Mouse (Mus musculus): ENCODE measurements at regions not wholly inside any gene's neighbourhood (a gene's known extent, or its start where the extent isn't known, plus 50 kb on each side); places are given as distances from the start of the nearest gene placed in this dataset.

GRCm38 (mm10) chr7:73262526-73262925, 112.8 kb upstream of the Rgma start:
- no peak overlapping the region for H3K9ac ChIP-seq (ENCODE audit: low read length)
- no peaks in the 10 kb centered on the region for H3K4me1 ChIP-seq (ENCODE audit: control insufficient read depth in 2 of 2, insufficient read depth in 2 of 2, low read length in 2 of 2)
- no peaks in the 10 kb centered on the region for H3K36me3 ChIP-seq (ENCODE audit: control insufficient read depth, insufficient read depth, low read length)
- no peak for ATAC-seq (ENCODE audit: insufficient number of reproducible peaks, insufficient read depth, low FRiP score, low read depth)
- no peak overlapping the region for H3K27ac ChIP-seq (replicated peaks in 1 of 2; ENCODE audit: control insufficient read depth in 1 of 2, insufficient read depth in 1 of 2, low read depth in 2 of 2, low read length in 2 of 2)
- 51% methylated on average over 3 of the region's 3 CpGs for WGBS
- no peaks in the 10 kb centered on the region for H3K27me3 ChIP-seq (ENCODE audit: control insufficient read depth, insufficient read depth, low read length)
- no peak overlapping the region for H3K4me3 ChIP-seq (ENCODE audit: control insufficient read depth in 1 of 2, insufficient read depth in 1 of 2, low read depth in 1 of 2, low read length in 2 of 2)
- H3K9me3 ChIP-seq (ENCODE audit: control insufficient read depth, low read length) = no peaks in the 10 kb centered on the region
- no peak overlapping the region for H3K4me2 ChIP-seq (ENCODE audit: low read length)

GRCm38 (mm10) chr7:73269626-73270025, 105.7 kb upstream of the Rgma start:
- no peaks in the 10 kb centered on the region for H3K9me3 ChIP-seq (ENCODE audit: control insufficient read depth, low read length)
- no peak overlapping the region for H3K4me2 ChIP-seq (ENCODE audit: low read length)
- H3K36me3 ChIP-seq (ENCODE audit: control insufficient read depth, insufficient read depth, low read length) = no peaks in the 10 kb centered on the region
- WGBS = 89% methylated on average over 3 of the region's 3 CpGs
- ATAC-seq (ENCODE audit: insufficient number of reproducible peaks, insufficient read depth, low FRiP score, low read depth) = no peak
- no peak overlapping the region for H3K9ac ChIP-seq (ENCODE audit: low read length)
- no peaks in the 10 kb centered on the region for H3K27me3 ChIP-seq (ENCODE audit: control insufficient read depth, insufficient read depth, low read length)
- H3K4me1 ChIP-seq (ENCODE audit: control insufficient read depth in 2 of 2, insufficient read depth in 2 of 2, low read length in 2 of 2) = no peaks in the 10 kb centered on the region
- H3K27ac ChIP-seq (replicated peaks in 1 of 2; ENCODE audit: control insufficient read depth in 1 of 2, insufficient read depth in 1 of 2, low read depth in 2 of 2, low read length in 2 of 2) = no peak overlapping the region
- H3K4me3 ChIP-seq (ENCODE audit: control insufficient read depth in 1 of 2, insufficient read depth in 1 of 2, low read depth in 1 of 2, low read length in 2 of 2) = no peak overlapping the region

- peaks cover 0 to 2% of the 10 kb centered on the region in 2 experiments; a peak in 1 of 4 replicates for H3K4me1 ChIP-seq (ENCODE audit: control insufficient read depth in 2 of 2, insufficient read depth in 2 of 2, low read length in 2 of 2)
- no peak overlapping the region for H3K4me2 ChIP-seq (ENCODE audit: low read length)
- no peak overlapping the region for H3K27ac ChIP-seq (replicated peaks in 1 of 2; ENCODE audit: control insufficient read depth in 1 of 2, insufficient read depth in 1 of 2, low read depth in 2 of 2, low read length in 2 of 2)
- WGBS = 82% methylated on average over 1 of the region's 1 CpGs
- H3K4me3 ChIP-seq (ENCODE audit: control insufficient read depth in 1 of 2, insufficient read depth in 1 of 2, low read depth in 1 of 2, low read length in 2 of 2) = no peak overlapping the region
- H3K36me3 ChIP-seq (ENCODE audit: control insufficient read depth, insufficient read depth, low read length) = no peaks in the 10 kb centered on the region
- no peak for ATAC-seq (ENCODE audit: insufficient number of reproducible peaks, insufficient read depth, low FRiP score, low read depth)
- no peak overlapping the region for H3K9ac ChIP-seq (ENCODE audit: low read length)
- no peaks in the 10 kb centered on the region for H3K27me3 ChIP-seq (ENCODE audit: control insufficient read depth, insufficient read depth, low read length)
- H3K9me3 ChIP-seq (ENCODE audit: control insufficient read depth, low read length) = no peaks in the 10 kb centered on the region
These were observed 102.5 kb upstream of the Rgma start for GRCm38 (mm10) chr7:73272787-73273186.

- no peak overlapping the region for H3K4me3 ChIP-seq (ENCODE audit: control insufficient read depth in 1 of 2, insufficient read depth in 1 of 2, low read depth in 1 of 2, low read length in 2 of 2)
- H3K4me1 ChIP-seq (ENCODE audit: control insufficient read depth in 2 of 2, insufficient read depth in 2 of 2, low read length in 2 of 2) = peaks cover 0 to 2% of the 10 kb centered on the region in 2 experiments; a peak in 1 of 4 replicates
- no peaks in the 10 kb centered on the region for H3K36me3 ChIP-seq (ENCODE audit: control insufficient read depth, insufficient read depth, low read length)
- H3K27ac ChIP-seq (replicated peaks in 1 of 2; ENCODE audit: control insufficient read depth in 1 of 2, insufficient read depth in 1 of 2, low read depth in 2 of 2, low read length in 2 of 2) = no peak overlapping the region
- 39% methylated on average over 9 of the region's 9 CpGs for WGBS
- H3K9me3 ChIP-seq (ENCODE audit: control insufficient read depth, low read length) = no peaks in the 10 kb centered on the region
- H3K27me3 ChIP-seq (ENCODE audit: control insufficient read depth, insufficient read depth, low read length) = no peaks in the 10 kb centered on the region
- H3K4me2 ChIP-seq (ENCODE audit: low read length) = no peak overlapping the region
- no peak for ATAC-seq (ENCODE audit: insufficient number of reproducible peaks, insufficient read depth, low FRiP score, low read depth)
- no peak overlapping the region for H3K9ac ChIP-seq (ENCODE audit: low read length)
These were observed 99.5 kb upstream of the Rgma start for GRCm38 (mm10) chr7:73275814-73276271.

GRCm38 (mm10) chr7:73278616-73279015, 96.7 kb upstream of the Rgma start:
- no peaks in the 10 kb centered on the region for H3K27me3 ChIP-seq (ENCODE audit: control insufficient read depth, insufficient read depth, low read length)
- H3K9me3 ChIP-seq (ENCODE audit: control insufficient read depth, low read length) = peaks cover 4% of the 10 kb centered on the region; the same call in 1 of the 2 replicates
- H3K4me2 ChIP-seq (ENCODE audit: low read length) = no peak overlapping the region
- no peak overlapping the region for H3K9ac ChIP-seq (ENCODE audit: low read length)
- H3K4me3 ChIP-seq (ENCODE audit: control insufficient read depth in 1 of 2, insufficient read depth in 1 of 2, low read depth in 1 of 2, low read length in 2 of 2) = no peak overlapping the region
- no peaks in the 10 kb centered on the region for H3K36me3 ChIP-seq (ENCODE audit: control insufficient read depth, insufficient read depth, low read length)
- WGBS = 59% methylated on average over 6 of the region's 6 CpGs
- peaks cover 0 to 2% of the 10 kb centered on the region in 2 experiments; a peak in 1 of 4 replicates for H3K4me1 ChIP-seq (ENCODE audit: control insufficient read depth in 2 of 2, insufficient read depth in 2 of 2, low read length in 2 of 2)
- no peak for ATAC-seq (ENCODE audit: insufficient number of reproducible peaks, insufficient read depth, low FRiP score, low read depth)
- no peak overlapping the region for H3K27ac ChIP-seq (replicated peaks in 1 of 2; ENCODE audit: control insufficient read depth in 1 of 2, insufficient read depth in 1 of 2, low read depth in 2 of 2, low read length in 2 of 2)

GRCm38 (mm10) chr7:73279936-73280445, 95.3 kb upstream of the Rgma start:
- peaks cover 0 to 2% of the 10 kb centered on the region in 2 experiments; a peak in 1 of 4 replicates for H3K4me1 ChIP-seq (ENCODE audit: control insufficient read depth in 2 of 2, insufficient read depth in 2 of 2, low read length in 2 of 2)
- H3K27me3 ChIP-seq (ENCODE audit: control insufficient read depth, insufficient read depth, low read length) = no peaks in the 10 kb centered on the region
- no peak overlapping the region for H3K9ac ChIP-seq (ENCODE audit: low read length)
- no peak overlapping the region for H3K27ac ChIP-seq (replicated peaks in 1 of 2; ENCODE audit: control insufficient read depth in 1 of 2, insufficient read depth in 1 of 2, low read depth in 2 of 2, low read length in 2 of 2)
- H3K4me3 ChIP-seq (ENCODE audit: control insufficient read depth in 1 of 2, insufficient read depth in 1 of 2, low read depth in 1 of 2, low read length in 2 of 2) = no peak overlapping the region
- no peaks in the 10 kb centered on the region for H3K36me3 ChIP-seq (ENCODE audit: control insufficient read depth, insufficient read depth, low read length)
- H3K9me3 ChIP-seq (ENCODE audit: control insufficient read depth, low read length) = peaks cover 4% of the 10 kb centered on the region; the same call in 1 of the 2 replicates
- 81% methylated on average over 4 of the region's 4 CpGs for WGBS
- no peak for ATAC-seq (ENCODE audit: insufficient number of reproducible peaks, insufficient read depth, low FRiP score, low read depth)
- H3K4me2 ChIP-seq (ENCODE audit: low read length) = no peak overlapping the region

- no peak for ATAC-seq (ENCODE audit: insufficient number of reproducible peaks, insufficient read depth, low FRiP score, low read depth)
- Histone ChIP-seq H3K27ac (replicated peaks in 1 of 2; ENCODE audit: control insufficient read depth in 1 of 2, insufficient read depth in 1 of 2, low read depth in 2 of 2, low read length in 2 of 2) (no peak overlapping the region), H3K9ac (ENCODE audit: low read length) (no peak overlapping the region), H3K36me3 (ENCODE audit: control insufficient read depth, insufficient read depth, low read length) (no peaks in the 10 kb centered on the region), H3K4me3 (ENCODE audit: control insufficient read depth in 1 of 2, insufficient read depth in 1 of 2, low read depth in 1 of 2, low read length in 2 of 2) (no peak overlapping the region), H3K4me2 (ENCODE audit: low read length) (no peak overlapping the region), H3K9me3 (ENCODE audit: control insufficient read depth, low read length) (peaks cover 4% of the 10 kb centered on the region; the same call in 1 of the 2 replicates), H3K27me3 (ENCODE audit: control insufficient read depth, insufficient read depth, low read length) (no peaks in the 10 kb centered on the region), H3K4me1 (ENCODE audit: control insufficient read depth in 2 of 2, insufficient read depth in 2 of 2, low read length in 2 of 2) (no peaks in the 10 kb centered on the region)
- WGBS = 84% methylated on average over 5 of the region's 5 CpGs
These were observed 89.1 kb upstream of the Rgma start for GRCm38 (mm10) chr7:73286244-73286643.

GRCm38 (mm10) chr7:73293337-73293736, 82.0 kb upstream of the Rgma start:
- WGBS = 41% methylated on average over 4 of the region's 4 CpGs
- Histone ChIP-seq H3K4me3 (ENCODE audit: control insufficient read depth in 1 of 2, insufficient read depth in 1 of 2, low read depth in 1 of 2, low read length in 2 of 2) (no peak overlapping the region), H3K27me3 (ENCODE audit: control insufficient read depth, insufficient read depth, low read length) (no peaks in the 10 kb centered on the region), H3K36me3 (ENCODE audit: control insufficient read depth, insufficient read depth, low read length) (no peaks in the 10 kb centered on the region), H3K4me1 (ENCODE audit: control insufficient read depth in 2 of 2, insufficient read depth in 2 of 2, low read length in 2 of 2) (no peaks in the 10 kb centered on the region), H3K4me2 (ENCODE audit: low read length) (no peak overlapping the region), H3K9me3 (ENCODE audit: control insufficient read depth, low read length) (0 out of 2 replicates have a peak, but pooled peaks cover 4% of the 10 kb centered on the region), H3K27ac (replicated peaks in 1 of 2; ENCODE audit: control insufficient read depth in 1 of 2, insufficient read depth in 1 of 2, low read depth in 2 of 2, low read length in 2 of 2) (no peak overlapping the region), H3K9ac (ENCODE audit: low read length) (no peak overlapping the region)
- ATAC-seq (ENCODE audit: insufficient number of reproducible peaks, insufficient read depth, low FRiP score, low read depth) = no peak

All from heart, embryonic 14.5 days (tissue).